Mouse (Mus musculus): ENCODE measurements at regions not wholly inside any gene's neighbourhood (a gene's known extent, or its start where the extent isn't known, plus 50 kb on each side); places are given as distances from the start of the nearest gene placed in this dataset.

- DNase-seq (ENCODE audit: low read depth): no peak
Measured at GRCm38 (mm10) chr11:23170813-23171212, 85.0 kb upstream of the Xpo1 start.

GRCm38 (mm10) chr11:23171760-23172159 is 84.1 kb upstream of the Xpo1 start:
- DNase-seq (ENCODE audit: low read depth): no peak

- no peak for DNase-seq (ENCODE audit: low read depth)
Measured at GRCm38 (mm10) chr11:23181647-23182046, 74.2 kb upstream of the Xpo1 start.

GRCm38 (mm10) chr11:23185211-23185610 is 70.6 kb upstream of the Xpo1 start:
- no peak for DNase-seq (ENCODE audit: low read depth)

GRCm38 (mm10) chr11:23201701-23202449 is 54.0 kb upstream of the Xpo1 start:
- DNase-seq (ENCODE audit: low read depth): no peak

GRCm38 (mm10) chr11:23203566-23203965 is 52.3 kb upstream of the Xpo1 start:
- DNase-seq (ENCODE audit: low read depth): no peak

GRCm38 (mm10) chr11:23204041-23204440 is 51.8 kb upstream of the Xpo1 start:
- DNase-seq (ENCODE audit: low read depth): no peak
